Mouse (Mus musculus) liver, embryonic 12.5 days (tissue): ENCODE data around the gene Alox5. TPM values are rescaled to one million over a fixed set of nuclear protein-coding genes. Genes with fewer than 3 reads are reported as not detected.

Source experiments
- ATAC-seq: fragments of 200-750 bp; cut with Nextera tagmentation; 2 replicates; pipeline ENCODE4 v1.8.0; 2017; ENCODE audit warnings: moderate number of reproducible peaks, mild to moderate bottlenecking, moderate library complexity
- H3K27ac ChIP-seq: fragments of 300-500 bp; sonication (generic); 2 replicates; pipeline ENCODE4 v1.5.1; 2016; ENCODE audit warnings: mild to moderate bottlenecking
- H3K27me3 ChIP-seq: fragments of 300-500 bp; sonication (generic); replicated peaks from 2 replicates; pipeline ENCODE4 v1.6.1; 2016; ENCODE audit warnings: mild to moderate bottlenecking, moderate library complexity
- H3K36me3 ChIP-seq: fragments of 300-500 bp; sonication (generic); 2 replicates; pipeline ENCODE4 v1.6.1; 2016; ENCODE audit warnings: mild to moderate bottlenecking, moderate library complexity
- H3K4me1 ChIP-seq: fragments of 300-500 bp; sonication (generic); 2 replicates; pipeline ENCODE4 v1.6.1; 2016
- H3K4me2 ChIP-seq: fragments of 300-500 bp; sonication (generic); 2 replicates; pipeline ENCODE4 v1.6.1; 2016; ENCODE audit warnings: mild to moderate bottlenecking, moderate library complexity
- H3K4me3 ChIP-seq: fragments of 300-500 bp; sonication (generic); 2 replicates; pipeline ENCODE4 v1.5.1; 2016; ENCODE audit warnings: mild to moderate bottlenecking, moderate library complexity
- H3K9ac ChIP-seq: fragments of 300-500 bp; sonication (generic); 2 replicates; pipeline ENCODE4 v1.6.1; 2016; ENCODE audit warnings: mild to moderate bottlenecking, moderate library complexity
- H3K9me3 ChIP-seq: fragments of 300-500 bp; sonication (generic); replicated peaks from 2 replicates; pipeline ENCODE4 v1.6.1; 2016; ENCODE audit warnings: mild to moderate bottlenecking, moderate library complexity
- WGBS: fragments of 180-500 bp; shearing (Covaris S2); methylation state at CpG from one replicate; pipeline ENCODE4 v1.1.7; 2016; ENCODE audit not compliant: insufficient replicate concordance; 5-methylcytosine and 5-hydroxymethylcytosine counted together
- polyA plus RNA-seq: library from polyadenylated mRNA; unstranded; fragments of >200 nt; fragmentation: Nextera tagmentation; extraction: Ambion mirVana; gene quantifications from 2 replicates; pipeline ENCODE4 v1.2.1, GENCODE M21; 2016

The Alox5 gene
- polyA plus RNA-seq, 1 experiment from 2014 or later = 4.0 TPM

GRCm38 (mm10) chr6:116440849-116441248 lies 20.1 kb downstream of the Alox5 start:
- 45% methylated on average over 4 of the region's 4 CpGs for WGBS
- Histone ChIP-seq H3K4me2 (no peak overlapping the region), H3K27me3 (no peaks in the 10 kb centered on the region), H3K9ac (no peak overlapping the region), H3K4me1 (peaks cover 9% of the 10 kb centered on the region), H3K36me3 (no peaks in the 10 kb centered on the region), H3K4me3 (no peak overlapping the region), H3K27ac (no peak overlapping the region), H3K9me3 (no peaks in the 10 kb centered on the region)
- no peak for ATAC-seq

- H3K4me1 ChIP-seq = peaks cover 9% of the 10 kb centered on the region
- no peak overlapping the region for H3K4me3 ChIP-seq
- no peaks in the 10 kb centered on the region for H3K36me3 ChIP-seq
- no peak overlapping the region for H3K27ac ChIP-seq
- no peak overlapping the region for H3K9ac ChIP-seq
- H3K4me2 ChIP-seq = no peak overlapping the region
- H3K9me3 ChIP-seq = no peaks in the 10 kb centered on the region
- no peak for ATAC-seq
- 65% methylated on average over 4 of the region's 4 CpGs for whole genome bisulfite sequencing
- no peaks in the 10 kb centered on the region for H3K27me3 ChIP-seq
These were observed 20.5 kb downstream of the Alox5 start for GRCm38 (mm10) chr6:116440447-116440846.

DNA sequence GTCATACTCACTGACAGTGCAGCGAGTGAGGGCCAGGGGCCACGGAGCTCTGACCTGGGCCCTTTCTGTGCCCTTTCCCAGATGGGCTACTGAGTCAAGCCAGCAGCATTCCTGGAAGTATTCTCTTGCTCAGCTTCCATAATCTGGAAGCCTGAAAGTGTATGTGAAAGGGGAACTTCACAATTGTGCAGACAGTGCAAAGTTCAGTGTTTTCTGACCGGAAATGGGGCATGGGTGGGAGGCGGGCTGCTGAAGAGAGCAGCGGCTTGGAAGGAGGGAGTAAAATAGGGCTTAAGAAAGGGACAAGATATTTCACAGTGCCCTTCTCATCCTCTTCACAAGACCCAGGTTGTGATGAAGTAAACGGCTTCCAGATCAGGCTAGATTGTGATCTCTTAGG lies 21.4 kb downstream of the Alox5 start:
- H3K9ac ChIP-seq = no peak overlapping the region
- H3K27me3 ChIP-seq = no peaks in the 10 kb centered on the region
- H3K4me3 ChIP-seq = no peak overlapping the region
- 69% methylated on average over 6 of the region's 6 CpGs for WGBS
- ATAC-seq = no peak
- no peaks in the 10 kb centered on the region for H3K36me3 ChIP-seq
- H3K4me1 ChIP-seq = peaks cover 9% of the 10 kb centered on the region
- no peaks in the 10 kb centered on the region for H3K9me3 ChIP-seq
- no peak overlapping the region for H3K27ac ChIP-seq
- no peak overlapping the region for H3K4me2 ChIP-seq

GRCm38 (mm10) chr6:116438864-116439263 lies 22.1 kb downstream of the Alox5 start:
- H3K4me1 ChIP-seq = peaks cover 9% of the 10 kb centered on the region
- H3K9me3 ChIP-seq = no peaks in the 10 kb centered on the region
- H3K27me3 ChIP-seq = no peaks in the 10 kb centered on the region
- 66% methylated on average over 6 of the region's 6 CpGs for WGBS
- no peak overlapping the region for H3K27ac ChIP-seq
- no peak overlapping the region for H3K4me2 ChIP-seq
- ATAC-seq = no peak
- no peak overlapping the region for H3K4me3 ChIP-seq
- H3K36me3 ChIP-seq = no peaks in the 10 kb centered on the region
- H3K9ac ChIP-seq = no peak overlapping the region

DNA sequence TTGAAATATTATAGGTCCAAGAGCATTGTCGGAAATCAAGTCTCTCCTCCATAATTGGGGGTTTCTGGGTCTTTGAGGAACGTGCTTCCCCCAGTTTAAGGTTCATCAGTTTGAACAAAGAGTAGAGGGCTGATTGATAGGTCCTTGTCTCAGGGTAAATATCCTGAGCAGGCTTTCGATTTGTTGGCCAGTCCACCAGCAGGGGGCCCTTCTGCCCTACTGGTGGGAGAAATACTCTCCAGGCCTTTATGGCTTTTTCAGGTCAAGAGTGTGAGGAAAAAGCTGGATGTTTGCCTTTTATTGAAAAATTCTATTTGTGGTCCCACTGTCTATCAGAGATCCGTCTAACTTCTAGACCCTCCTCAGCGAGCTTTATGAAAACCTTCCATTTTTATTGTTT lies 32.7 kb downstream of the Alox5 start:
- Histone ChIP-seq H3K9ac (no peak overlapping the region), H3K9me3 (no peaks in the 10 kb centered on the region), H3K4me2 (no peak overlapping the region), H3K4me1 (no peaks in the 10 kb centered on the region), H3K36me3 (no peaks in the 10 kb centered on the region), H3K4me3 (no peak overlapping the region), H3K27ac (no peak overlapping the region), H3K27me3 (no peaks in the 10 kb centered on the region)
- WGBS = 52% methylated on average over 5 of the region's 5 CpGs
- ATAC-seq = no peak

DNA sequence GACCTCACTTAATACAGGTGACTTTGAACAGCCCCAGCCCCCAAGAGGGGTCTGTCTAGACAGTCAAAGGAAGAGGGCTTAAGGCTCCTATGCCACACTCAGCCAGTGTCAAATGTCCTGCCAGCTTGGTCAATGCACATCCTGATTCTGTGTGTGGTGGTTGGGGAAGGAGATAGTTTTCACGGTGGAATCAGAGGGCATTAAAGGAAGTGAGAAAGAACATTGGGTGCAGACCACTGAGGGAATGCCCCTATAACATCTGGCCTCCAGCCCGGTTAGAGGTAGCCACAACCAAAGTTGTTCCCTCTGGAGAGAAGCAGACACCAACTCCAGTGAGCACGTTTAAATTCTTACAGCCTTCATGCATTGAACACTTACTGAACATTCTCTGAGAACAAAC lies 33.4 kb downstream of the Alox5 start:
- ATAC-seq = no peak
- 53% methylated on average over 3 of the region's 3 CpGs for WGBS
- no peak overlapping the region for H3K9ac ChIP-seq
- H3K4me1 ChIP-seq = no peaks in the 10 kb centered on the region
- no peak overlapping the region for H3K4me3 ChIP-seq
- H3K27me3 ChIP-seq = no peaks in the 10 kb centered on the region
- no peaks in the 10 kb centered on the region for H3K36me3 ChIP-seq
- H3K4me2 ChIP-seq = no peak overlapping the region
- no peak overlapping the region for H3K27ac ChIP-seq
- H3K9me3 ChIP-seq = no peaks in the 10 kb centered on the region

GRCm38 (mm10) chr6:116423664-116424063 lies 37.3 kb downstream of the Alox5 start:
- H3K4me2 ChIP-seq = no peak overlapping the region
- H3K4me3 ChIP-seq = no peak overlapping the region
- WGBS = 49% methylated on average over 2 of the region's 2 CpGs
- H3K9me3 ChIP-seq = no peaks in the 10 kb centered on the region
- H3K9ac ChIP-seq = no peak overlapping the region
- H3K4me1 ChIP-seq = no peaks in the 10 kb centered on the region
- H3K27ac ChIP-seq = no peak overlapping the region
- no peak for ATAC-seq
- H3K27me3 ChIP-seq = no peaks in the 10 kb centered on the region
- no peaks in the 10 kb centered on the region for H3K36me3 ChIP-seq

DNA sequence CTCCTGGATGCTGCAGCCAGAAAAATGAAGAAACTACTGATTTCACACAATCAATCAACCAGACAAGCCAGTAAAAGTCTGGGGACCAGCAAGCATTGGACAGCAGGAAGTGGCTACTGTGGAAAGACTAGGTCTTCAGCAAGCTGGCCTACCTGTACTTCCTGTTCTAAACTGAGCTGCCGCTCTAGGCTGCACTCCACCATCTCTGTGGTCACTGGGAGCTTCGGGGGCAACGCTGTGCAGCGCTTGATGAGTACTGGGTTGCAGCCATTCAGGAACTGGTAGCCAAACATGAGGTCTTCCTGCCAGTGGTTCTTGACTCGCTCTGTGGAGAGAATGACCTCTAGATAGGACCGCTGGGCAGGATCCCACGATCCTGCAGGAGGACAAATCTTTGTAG lies 38.0 kb downstream of the Alox5 start:
- Histone ChIP-seq H3K4me3 (no peak overlapping the region), H3K27me3 (no peaks in the 10 kb centered on the region), H3K27ac (no peak overlapping the region), H3K9ac (no peak overlapping the region), H3K4me2 (no peak overlapping the region), H3K4me1 (no peaks in the 10 kb centered on the region), H3K9me3 (no peaks in the 10 kb centered on the region), H3K36me3 (no peaks in the 10 kb centered on the region)
- ATAC-seq = no peak
- WGBS = 54% methylated on average over 7 of the region's 7 CpGs

GRCm38 (mm10) chr6:116420271-116420670 lies 40.7 kb downstream of the Alox5 start:
- no peaks in the 10 kb centered on the region for H3K9me3 ChIP-seq
- H3K4me1 ChIP-seq = peaks cover 5% of the 10 kb centered on the region
- H3K36me3 ChIP-seq = no peaks in the 10 kb centered on the region
- H3K27ac ChIP-seq = no peak overlapping the region
- no peaks in the 10 kb centered on the region for H3K27me3 ChIP-seq
- no peak overlapping the region for H3K9ac ChIP-seq
- ATAC-seq = no peak
- 80% methylated on average over 10 of the region's 10 CpGs for WGBS
- no peak overlapping the region for H3K4me2 ChIP-seq
- no peak overlapping the region for H3K4me3 ChIP-seq

DNA sequence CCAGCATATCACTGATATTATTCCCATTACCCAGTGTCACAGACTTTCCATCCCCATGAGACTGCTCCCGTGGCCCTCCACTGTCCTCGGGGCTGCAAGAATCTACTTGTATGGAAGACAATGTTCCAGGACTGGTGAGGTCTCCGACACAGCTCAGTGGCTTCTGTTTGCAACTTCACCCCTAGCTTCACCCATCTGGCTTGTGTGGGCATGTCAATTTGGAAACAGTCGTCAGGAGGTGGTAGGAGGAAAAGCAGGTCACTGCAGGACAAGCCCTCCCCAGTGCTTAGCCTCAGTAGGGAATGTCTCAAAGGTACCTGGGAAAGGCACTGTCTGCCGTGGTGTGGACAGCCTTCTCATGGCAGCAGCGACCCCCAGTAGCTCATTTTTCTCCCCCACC lies 41.3 kb downstream of the Alox5 start:
- H3K4me2 ChIP-seq = no peak overlapping the region
- no peak overlapping the region for H3K9ac ChIP-seq
- H3K27ac ChIP-seq = no peak overlapping the region
- 68% methylated on average over 6 of the region's 6 CpGs for WGBS
- ATAC-seq = no peak
- no peaks in the 10 kb centered on the region for H3K27me3 ChIP-seq
- H3K4me3 ChIP-seq = no peak overlapping the region
- H3K36me3 ChIP-seq = no peaks in the 10 kb centered on the region
- no peaks in the 10 kb centered on the region for H3K9me3 ChIP-seq
- H3K4me1 ChIP-seq = peaks cover 11% of the 10 kb centered on the region

DNA sequence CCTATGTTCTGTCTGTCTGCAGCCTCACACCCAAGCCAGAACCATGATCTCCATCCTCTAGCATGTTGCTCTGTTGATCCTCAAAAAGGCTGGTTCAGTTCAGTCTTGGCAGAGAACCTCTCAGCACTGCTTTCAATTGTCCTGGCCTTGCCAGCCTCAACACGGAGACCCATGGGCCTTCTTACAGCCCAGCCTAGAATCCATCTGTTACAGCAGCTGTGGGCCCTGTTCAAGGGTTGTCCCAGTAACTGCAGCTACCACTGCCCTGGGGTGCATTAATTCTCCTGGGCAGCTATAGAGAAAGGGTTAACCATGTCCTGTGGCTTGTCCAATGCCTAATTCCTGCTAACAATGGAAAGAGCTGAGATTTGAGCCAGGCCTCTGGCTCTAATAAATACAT lies 42.5 kb downstream of the Alox5 start:
- Histone ChIP-seq H3K9me3 (no peaks in the 10 kb centered on the region), H3K4me3 (no peak overlapping the region), H3K9ac (no peak overlapping the region), H3K27me3 (no peaks in the 10 kb centered on the region), H3K4me1 (peaks cover 14% of the 10 kb centered on the region), H3K27ac (no peak overlapping the region), H3K36me3 (no peaks in the 10 kb centered on the region), H3K4me2 (no peak overlapping the region)
- ATAC-seq = no peak
- WGBS = 80% methylated on average over 1 of the region's 1 CpGs

DNA sequence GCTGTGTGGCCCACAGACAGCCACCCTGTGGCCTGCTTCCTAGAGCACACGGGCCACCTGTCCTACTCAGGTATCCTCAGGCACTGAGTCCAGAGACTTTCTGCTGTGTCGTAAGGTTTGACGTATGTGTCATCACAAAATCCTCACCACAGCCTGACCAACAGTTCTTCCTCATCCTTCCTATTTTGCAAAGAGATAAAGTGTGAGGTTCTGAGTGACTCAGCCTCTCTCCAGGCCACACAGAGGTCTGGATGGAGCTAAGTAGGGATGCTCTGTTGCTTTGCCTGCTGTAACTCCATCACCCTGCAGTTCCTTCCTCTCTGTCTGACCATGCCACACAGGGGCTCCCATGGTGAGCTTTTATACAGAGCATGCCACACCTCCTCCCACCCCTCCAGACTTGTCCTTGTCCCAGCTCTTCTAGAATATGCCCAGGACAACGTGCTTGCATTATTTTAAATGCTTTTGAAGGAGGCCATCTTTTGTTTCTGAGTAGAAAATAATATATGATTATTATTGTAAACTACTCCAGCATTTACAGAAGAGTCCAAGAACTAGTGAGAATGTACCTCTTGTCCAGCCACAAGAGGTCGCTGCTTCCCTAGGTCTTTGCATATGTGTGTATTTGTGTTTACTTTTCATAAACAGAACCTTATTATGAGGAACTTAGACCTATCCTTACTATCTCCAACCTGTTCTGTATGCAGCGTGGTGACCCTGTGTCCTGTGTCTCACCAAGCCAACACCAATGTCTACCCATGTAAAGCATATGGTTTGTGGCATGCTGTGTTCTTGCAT lies 43.3 kb downstream of the Alox5 start:
- peaks cover 14% of the 10 kb centered on the region for H3K4me1 ChIP-seq
- H3K4me3 ChIP-seq = no peak overlapping the region
- no peak for ATAC-seq
- H3K27ac ChIP-seq = no peak overlapping the region
- H3K9ac ChIP-seq = no peak overlapping the region
- H3K4me2 ChIP-seq = no peak overlapping the region
- 36% methylated on average over 6 of the region's 6 CpGs for WGBS
- no peaks in the 10 kb centered on the region for H3K27me3 ChIP-seq
- H3K36me3 ChIP-seq = no peaks in the 10 kb centered on the region
- no peaks in the 10 kb centered on the region for H3K9me3 ChIP-seq

DNA sequence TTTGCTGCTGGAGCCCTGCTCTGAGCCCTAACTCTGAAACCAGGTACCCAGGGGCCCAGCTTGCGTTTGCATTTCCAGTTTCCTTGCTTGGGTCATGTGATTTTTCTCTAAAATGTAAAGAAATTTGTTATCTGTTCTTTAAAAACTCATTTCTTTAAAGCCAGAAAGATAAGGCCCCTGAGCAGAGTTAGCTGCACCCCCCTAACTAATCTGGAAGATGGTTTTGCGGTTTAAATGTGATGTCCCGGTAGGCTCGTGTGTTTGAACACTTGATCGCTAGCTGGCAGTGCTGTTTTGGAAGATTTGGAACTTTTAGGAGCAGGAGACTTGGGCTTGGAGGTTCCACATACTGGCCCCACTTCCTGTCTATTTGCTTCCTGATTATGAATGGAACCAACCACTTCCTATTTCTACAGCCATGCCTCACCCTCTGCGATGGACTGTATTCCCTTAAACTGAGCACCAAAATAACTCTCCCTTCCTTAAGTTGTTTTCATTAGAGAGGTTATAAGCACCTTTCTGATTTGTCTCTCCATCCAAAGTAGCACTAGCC lies 44.9 kb downstream of the Alox5 start:
- no peak overlapping the region for H3K4me2 ChIP-seq

More for the DNA sequence above, 44.9 kb downstream of the Alox5 start:
- Histone ChIP-seq H3K36me3 (peaks cover 8% of the 10 kb centered on the region), H3K4me1 (peaks cover 14% of the 10 kb centered on the region), H3K9ac (no peak overlapping the region), H3K27me3 (no peaks in the 10 kb centered on the region), H3K4me3 (no peak overlapping the region), H3K9me3 (no peaks in the 10 kb centered on the region), H3K27ac (no peak overlapping the region)
- WGBS = 51% methylated on average over 6 of the region's 6 CpGs
- ATAC-seq = no peak
